Mouse (Mus musculus): ENCODE data around the gene Trmu. TPM values are rescaled to one million over a fixed set of nuclear protein-coding genes. Genes with fewer than 3 reads are reported as not detected.

The Trmu gene
- total RNA-seq, 1 experiment: 30.4 TPM

DNA sequence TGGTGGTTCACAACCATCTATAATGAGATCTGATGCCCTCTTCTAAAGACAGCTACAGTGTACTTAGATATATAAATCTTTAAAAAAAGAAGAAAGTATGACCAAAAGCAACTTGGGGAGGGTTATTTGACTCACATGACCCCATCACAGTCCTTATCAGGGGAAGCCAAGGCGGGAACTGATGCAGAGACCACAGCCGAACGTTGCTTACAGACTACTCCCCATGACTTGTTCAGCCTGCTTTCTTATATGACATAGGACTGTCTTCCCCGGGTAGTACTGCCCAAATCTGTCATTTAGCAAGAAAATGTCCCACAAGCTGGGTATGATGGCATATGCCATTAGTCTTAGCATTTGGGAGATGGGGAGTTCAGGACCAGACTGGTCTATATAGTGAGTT lies 10.1 kb downstream of the Trmu start:
- no peak for TF ChIP-seq MAFK (IDR thresholded peaks at IDR 0.05; ENCODE audit: insufficient read depth, low read depth, low read length)
- no peak for TF ChIP-seq HCFC1 (IDR thresholded peaks at IDR 0.05; ENCODE audit: borderline replicate concordance, insufficient read depth, low read length)
- TF ChIP-seq CHD2 (IDR thresholded peaks at IDR 0.05; ENCODE audit: low read depth, low read length): no peak
- TF ChIP-seq ZC3H11A (IDR thresholded peaks at IDR 0.05; ENCODE audit: borderline replicate concordance, low read depth, low read length): no peak
- TF ChIP-seq ZNF384 (IDR thresholded peaks at IDR 0.05; ENCODE audit: low read depth, low read length): no peak

GRCm38 (mm10) chr15:85891971-85892370 lies 12.9 kb downstream of the Trmu start:
- TF ChIP-seq HCFC1 (IDR thresholded peaks at IDR 0.05; ENCODE audit: borderline replicate concordance, insufficient read depth, low read length): no peak
- no peak for TF ChIP-seq CHD2 (IDR thresholded peaks at IDR 0.05; ENCODE audit: low read depth, low read length)
- no peak for TF ChIP-seq ZNF384 (IDR thresholded peaks at IDR 0.05; ENCODE audit: low read depth, low read length)
- no peak for TF ChIP-seq ZC3H11A (IDR thresholded peaks at IDR 0.05; ENCODE audit: borderline replicate concordance, low read depth, low read length)
- no peak for TF ChIP-seq MAFK (IDR thresholded peaks at IDR 0.05; ENCODE audit: insufficient read depth, low read depth, low read length)
- Histone ChIP-seq H3K27ac (ENCODE audit: insufficient read depth, low read depth, low read length, poor library complexity, severe bottlenecking) (no peak overlapping the region), H3K4me3 (ENCODE audit: insufficient read depth in 1 of 2, low read depth in 1 of 2, low read length in 2 of 2, poor library complexity in 1 of 2, severe bottlenecking in 1 of 2) (no peak overlapping the region), H3K4me1 (ENCODE audit: control insufficient read depth in 2 of 2, insufficient read depth in 2 of 2, low read length in 2 of 2, poor library complexity in 1 of 2) (no peaks in the 10 kb centered on the region), H3K9me3 (ENCODE audit: control insufficient read depth, insufficient read depth, low read depth, low read length) (no peaks in the 10 kb centered on the region), H3K36me3 (ENCODE audit: control insufficient read depth, insufficient read depth, low read length, poor library complexity, severe bottlenecking) (peaks cover 27% of the 10 kb centered on the region; the same call in 1 of the 2 replicates), H3K9ac (ENCODE audit: insufficient read depth, low read depth, low read length, poor library complexity, severe bottlenecking) (no peak overlapping the region)
- in situ Hi-C loops (cut with MboI; ENCODE audit: low sequenced_read_pairs in 2 of 2, unreplicated experiment in 2 of 2): no loop called here
- DNase-seq (ENCODE audit: low read depth, low spot score): no peak

More for the DNA sequence above, 10.1 kb downstream of the Trmu start:
- no peaks in the 10 kb centered on the region for H3K9me3 ChIP-seq (ENCODE audit: control insufficient read depth, insufficient read depth, low read depth, low read length)
- no peak overlapping the region for H3K9ac ChIP-seq (ENCODE audit: insufficient read depth, low read depth, low read length, poor library complexity, severe bottlenecking)
- H3K4me1 ChIP-seq (ENCODE audit: control insufficient read depth in 2 of 2, insufficient read depth in 2 of 2, low read length in 2 of 2, poor library complexity in 1 of 2): no peaks in the 10 kb centered on the region
- H3K4me3 ChIP-seq (ENCODE audit: insufficient read depth in 1 of 2, low read depth in 1 of 2, low read length in 2 of 2, poor library complexity in 1 of 2, severe bottlenecking in 1 of 2): no peak overlapping the region
- in situ Hi-C loops (cut with MboI; ENCODE audit: low sequenced_read_pairs in 2 of 2, unreplicated experiment in 2 of 2): no loop called here
- H3K27ac ChIP-seq (ENCODE audit: insufficient read depth, low read depth, low read length, poor library complexity, severe bottlenecking): no peak overlapping the region
- DNase-seq (ENCODE audit: low read depth, low spot score): no peak
- H3K36me3 ChIP-seq (ENCODE audit: control insufficient read depth, insufficient read depth, low read length, poor library complexity, severe bottlenecking): peaks cover 16% of the 10 kb centered on the region; the same call in 1 of the 2 replicates

GRCm38 (mm10) chr15:85892498-85893118 lies 13.5 kb downstream of the Trmu start:
- Histone ChIP-seq H3K27ac (ENCODE audit: insufficient read depth, low read depth, low read length, poor library complexity, severe bottlenecking) (no peak overlapping the region), H3K4me3 (ENCODE audit: insufficient read depth in 1 of 2, low read depth in 1 of 2, low read length in 2 of 2, poor library complexity in 1 of 2, severe bottlenecking in 1 of 2) (no peak overlapping the region), H3K4me1 (ENCODE audit: control insufficient read depth in 2 of 2, insufficient read depth in 2 of 2, low read length in 2 of 2, poor library complexity in 1 of 2) (no peaks in the 10 kb centered on the region), H3K9me3 (ENCODE audit: control insufficient read depth, insufficient read depth, low read depth, low read length) (no peaks in the 10 kb centered on the region), H3K36me3 (ENCODE audit: control insufficient read depth, insufficient read depth, low read length, poor library complexity, severe bottlenecking) (peaks cover 33% of the 10 kb centered on the region; the same call in 1 of the 2 replicates), H3K9ac (ENCODE audit: insufficient read depth, low read depth, low read length, poor library complexity, severe bottlenecking) (no peak overlapping the region)
- no peak for DNase-seq (ENCODE audit: low read depth, low spot score)
- TF ChIP-seq HCFC1 (IDR thresholded peaks at IDR 0.05; ENCODE audit: borderline replicate concordance, insufficient read depth, low read length): no peak
- TF ChIP-seq ZNF384 (IDR thresholded peaks at IDR 0.05; ENCODE audit: low read depth, low read length): no peak
- no peak for TF ChIP-seq ZC3H11A (IDR thresholded peaks at IDR 0.05; ENCODE audit: borderline replicate concordance, low read depth, low read length)
- no peak for TF ChIP-seq MAFK (IDR thresholded peaks at IDR 0.05; ENCODE audit: insufficient read depth, low read depth, low read length)
- no peak for TF ChIP-seq CHD2 (IDR thresholded peaks at IDR 0.05; ENCODE audit: low read depth, low read length)
- in situ Hi-C loops (cut with MboI; ENCODE audit: low sequenced_read_pairs in 2 of 2, unreplicated experiment in 2 of 2): no loop called here

DNA sequence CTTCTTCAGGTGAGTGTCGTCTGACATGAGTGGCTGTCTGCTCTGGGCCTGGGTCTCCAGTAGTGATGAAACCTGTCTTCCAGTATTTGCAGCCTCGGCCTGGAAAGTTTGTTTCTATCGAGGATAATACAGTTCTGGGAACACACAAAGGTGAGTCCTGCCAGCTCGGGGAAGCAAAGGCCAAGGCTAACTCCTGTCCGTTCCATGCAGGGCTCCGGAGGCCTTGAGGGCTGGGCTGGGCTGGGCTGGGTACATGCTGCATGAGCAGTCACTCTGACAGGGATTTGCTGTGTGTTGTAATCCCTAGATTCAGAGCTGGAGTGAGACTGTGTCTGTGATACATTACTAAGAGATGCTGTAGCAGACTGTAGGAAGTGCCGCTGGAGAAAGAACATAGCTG lies 14.8 kb downstream of the Trmu start:
- H3K36me3 ChIP-seq (ENCODE audit: control insufficient read depth, insufficient read depth, low read length, poor library complexity, severe bottlenecking): peaks cover 39% of the 10 kb centered on the region; the same call in 1 of the 2 replicates
- H3K27ac ChIP-seq (ENCODE audit: insufficient read depth, low read depth, low read length, poor library complexity, severe bottlenecking): no peak overlapping the region
- H3K4me1 ChIP-seq (ENCODE audit: control insufficient read depth in 2 of 2, insufficient read depth in 2 of 2, low read length in 2 of 2, poor library complexity in 1 of 2): no peaks in the 10 kb centered on the region
- no peak overlapping the region for H3K4me3 ChIP-seq (ENCODE audit: insufficient read depth in 1 of 2, low read depth in 1 of 2, low read length in 2 of 2, poor library complexity in 1 of 2, severe bottlenecking in 1 of 2)
- TF ChIP-seq CHD2 (IDR thresholded peaks at IDR 0.05; ENCODE audit: low read depth, low read length) (no peak), HCFC1 (IDR thresholded peaks at IDR 0.05; ENCODE audit: borderline replicate concordance, insufficient read depth, low read length) (no peak), ZNF384 (IDR thresholded peaks at IDR 0.05; ENCODE audit: low read depth, low read length) (no peak), MAFK (IDR thresholded peaks at IDR 0.05; ENCODE audit: insufficient read depth, low read depth, low read length) (no peak), ZC3H11A (IDR thresholded peaks at IDR 0.05; ENCODE audit: borderline replicate concordance, low read depth, low read length) (no peak)
- DNase-seq (ENCODE audit: low read depth, low spot score): no peak
- no peak overlapping the region for H3K9ac ChIP-seq (ENCODE audit: insufficient read depth, low read depth, low read length, poor library complexity, severe bottlenecking)
- in situ Hi-C loops (cut with MboI; ENCODE audit: low sequenced_read_pairs in 2 of 2, unreplicated experiment in 2 of 2): no loop called here
- no peaks in the 10 kb centered on the region for H3K9me3 ChIP-seq (ENCODE audit: control insufficient read depth, insufficient read depth, low read depth, low read length)

Data from ES-E14 (cell line).